Mouse (Mus musculus) lung, postnatal 0 days (tissue): ENCODE measurements at regions not wholly inside any gene's neighbourhood (a gene's known extent, or its start where the extent isn't known, plus 50 kb on each side); places are given as distances from the start of the nearest gene placed in this dataset.

ENCODE experiments used
- CTCF ChIP-seq: IDR thresholded peaks from 2 replicates; pipeline ENCODE4 v1.5.1; 2016; ENCODE audit warnings: antibody characterized with exemption, mild to moderate bottlenecking
- EP300 ChIP-seq: IDR thresholded peaks from 2 replicates; pipeline ENCODE4 v1.6.1; 2016; ENCODE audit warnings: antibody characterized with exemption, mild to moderate bottlenecking, control low read depth

DNA sequence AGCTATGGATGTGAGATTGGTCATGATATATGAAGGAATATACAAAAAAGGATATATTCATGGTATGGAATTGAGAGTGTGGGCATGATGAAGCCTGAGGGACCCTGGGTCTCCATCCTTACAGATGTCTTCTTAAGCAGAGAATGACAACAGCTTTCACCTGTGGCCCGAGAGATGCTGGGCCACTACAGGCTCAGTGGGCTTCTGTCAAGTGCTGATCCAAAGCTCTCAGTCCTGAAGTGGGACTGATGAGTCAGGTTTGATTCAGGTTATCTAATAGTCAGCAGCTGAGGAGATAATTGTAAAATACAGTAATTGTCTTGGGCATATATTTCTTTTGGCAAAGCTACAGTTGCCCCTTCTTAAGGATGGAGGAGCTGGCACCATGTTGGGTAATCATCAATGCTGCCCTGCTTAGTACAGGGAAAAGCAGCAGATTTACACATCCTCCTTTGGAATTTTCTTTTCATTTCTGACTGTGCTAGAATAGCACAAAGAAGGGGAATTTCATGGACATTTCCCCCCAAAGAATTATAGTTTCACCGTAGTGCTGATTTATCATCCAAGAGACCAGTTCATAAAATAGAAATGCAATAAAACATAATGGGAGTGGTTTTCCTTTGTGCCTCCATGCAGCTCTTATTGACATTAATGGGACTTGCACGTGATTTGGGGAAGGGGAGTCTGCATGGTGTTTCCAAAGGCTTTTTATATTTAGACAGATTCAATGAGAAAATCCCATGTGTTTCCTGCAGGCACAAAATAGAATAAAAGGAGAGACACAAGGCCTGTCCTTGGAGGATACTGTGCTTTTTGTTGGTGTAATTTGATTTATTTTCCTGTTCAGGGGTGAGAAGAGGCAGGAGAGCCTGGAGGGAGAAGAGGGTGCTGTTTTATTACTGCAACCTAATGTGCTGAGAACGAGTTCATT is 452.6 kb upstream of the Nrsn1 start:
- TF ChIP-seq CTCF (no peak), EP300 (no peak)
